Mouse (Mus musculus): ENCODE measurements around the gene Gldc.

- TF ChIP-seq CTCF (IDR thresholded peaks at IDR 0.05; ENCODE audit: extremely low read depth, insufficient read length, insufficient replicate concordance, low read depth, low read length): no peak
- TF ChIP-seq POLR2A (IDR thresholded peaks at IDR 0.05; ENCODE audit: low read depth, low read length): no peak
These were observed 30.6 kb upstream of the Gldc start for GRCm38 (mm10) chr19:30205874-30206273.
